Mouse (Mus musculus): ENCODE results near the gene Iffo2. TPM values are rescaled to one million over a fixed set of nuclear protein-coding genes. Genes with fewer than 3 reads are reported as not detected.

Iffo2 gene
- total RNA-seq, 1 experiment from 2014 or later = 11.7 TPM

DNA sequence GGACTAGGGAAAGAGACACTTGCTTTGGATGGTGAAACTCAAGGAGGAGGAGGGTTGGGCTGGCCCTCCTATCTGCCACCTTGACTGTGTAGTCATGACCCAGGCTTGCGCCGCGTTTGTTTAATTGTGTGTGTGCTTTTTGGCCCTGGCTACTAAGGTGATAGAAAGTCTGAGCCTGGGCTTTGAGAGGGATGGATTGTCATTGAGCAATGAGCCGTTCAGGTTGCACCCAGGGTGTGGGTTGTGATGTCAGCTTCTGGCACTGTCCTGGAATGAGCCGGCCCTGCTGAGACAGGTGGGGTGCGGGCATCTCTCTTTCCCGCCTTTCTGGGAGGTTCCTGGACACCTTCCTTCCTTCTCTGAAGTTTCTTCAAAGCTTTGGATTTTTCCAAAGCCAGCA is 46.7 kb downstream of the Iffo2 start:
- ATAC-seq (replicated peaks; ENCODE audit: insufficient number of reproducible peaks, low FRiP score, low TSS enrichment, poor library complexity, severe bottlenecking) = no peak

GRCm38 (mm10) chr4:139578389-139578788 is 48.0 kb downstream of the Iffo2 start:
- no peak for ATAC-seq (replicated peaks; ENCODE audit: insufficient number of reproducible peaks, low FRiP score, low TSS enrichment, poor library complexity, severe bottlenecking)

DNA sequence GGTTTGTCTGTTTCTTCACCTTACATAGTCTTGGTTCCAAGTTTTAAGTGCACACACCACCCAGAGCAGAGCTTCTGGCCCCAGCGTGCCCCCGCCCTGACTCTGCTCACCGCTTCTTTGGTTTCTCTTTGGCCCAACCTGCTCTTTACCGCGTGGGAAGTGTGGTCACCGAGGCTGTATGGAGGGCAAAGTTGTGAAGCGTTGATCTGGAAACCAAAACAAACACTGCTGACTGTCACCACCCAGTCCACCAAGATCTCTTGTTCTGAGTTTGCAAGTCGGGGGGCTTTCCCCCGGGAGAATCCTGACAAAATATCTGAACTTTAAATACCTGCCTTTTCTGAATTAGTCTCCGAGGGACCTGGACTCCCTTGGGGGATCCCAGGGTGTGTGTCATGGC is 48.7 kb downstream of the Iffo2 start:
- no peak for ATAC-seq (replicated peaks; ENCODE audit: insufficient number of reproducible peaks, low FRiP score, low TSS enrichment, poor library complexity, severe bottlenecking)

DNA sequence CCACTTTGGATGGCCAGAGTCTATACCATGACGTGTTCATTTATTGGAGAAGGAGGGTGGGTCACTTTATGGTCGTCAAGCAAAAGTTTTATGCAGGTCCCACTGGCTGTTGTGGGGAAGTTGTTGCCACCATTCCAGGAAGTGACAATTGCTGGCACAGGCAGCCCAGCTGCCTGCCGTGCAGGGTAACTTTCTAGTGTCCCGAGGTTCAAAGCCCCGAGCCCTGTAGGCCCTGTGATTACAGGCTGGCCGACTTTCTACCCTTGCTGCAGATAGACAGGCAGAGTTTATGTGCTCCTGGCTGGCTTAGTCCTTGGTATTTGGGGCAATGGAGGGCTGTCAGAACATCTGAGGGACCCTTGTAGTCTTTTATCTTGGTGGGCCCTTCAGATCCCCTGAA is 49.1 kb downstream of the Iffo2 start:
- 0 out of 2 replicates have a peak, but pooled peaks have one; percentile 12 for ATAC-seq (replicated peaks; ENCODE audit: insufficient number of reproducible peaks, low FRiP score, low TSS enrichment, poor library complexity, severe bottlenecking)

DNA sequence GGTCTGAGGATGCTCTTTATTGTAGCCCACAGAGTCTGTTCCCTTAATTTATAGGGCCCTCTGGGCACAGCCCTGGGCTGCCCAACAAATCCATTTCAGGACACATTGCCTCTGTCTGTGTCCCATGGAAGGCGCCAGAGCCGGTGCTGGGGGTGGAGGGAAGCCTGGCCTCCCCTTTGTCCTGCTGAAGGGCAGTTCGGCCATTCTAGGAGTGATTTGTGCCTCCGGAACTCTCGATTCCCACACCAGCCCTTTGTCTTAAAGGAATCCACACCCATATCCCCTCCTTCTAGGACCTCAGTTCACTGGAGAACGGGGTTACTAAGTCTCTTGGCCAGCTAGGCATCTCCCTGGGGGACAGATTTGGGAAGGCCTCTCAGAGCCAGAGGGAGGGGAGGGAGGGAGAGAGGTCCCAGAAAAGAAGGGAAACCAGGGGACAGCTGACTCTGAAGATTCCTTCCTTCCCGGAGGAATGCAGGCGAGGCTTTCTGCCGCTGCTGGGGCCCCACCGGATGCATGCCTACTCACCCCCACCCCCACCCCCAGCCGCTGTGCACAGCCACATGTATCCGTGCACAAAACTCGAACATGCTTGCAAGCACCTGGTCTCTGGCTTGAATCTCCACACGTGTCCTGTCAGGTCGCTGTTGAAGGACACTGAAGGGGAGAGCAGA is 50.5 kb downstream of the Iffo2 start:
- no peak for ATAC-seq (replicated peaks; ENCODE audit: insufficient number of reproducible peaks, low FRiP score, low TSS enrichment, poor library complexity, severe bottlenecking)

- ATAC-seq (replicated peaks; ENCODE audit: insufficient number of reproducible peaks, low FRiP score, low TSS enrichment, poor library complexity, severe bottlenecking) = no peak
Observed at GRCm38 (mm10) chr4:139581427-139582051, 51.2 kb downstream of the Iffo2 start.

- ATAC-seq (replicated peaks; ENCODE audit: insufficient number of reproducible peaks, low FRiP score, low TSS enrichment, poor library complexity, severe bottlenecking) = no peak
Observed at GRCm38 (mm10) chr4:139582346-139582745, 52.0 kb downstream of the Iffo2 start.

DNA sequence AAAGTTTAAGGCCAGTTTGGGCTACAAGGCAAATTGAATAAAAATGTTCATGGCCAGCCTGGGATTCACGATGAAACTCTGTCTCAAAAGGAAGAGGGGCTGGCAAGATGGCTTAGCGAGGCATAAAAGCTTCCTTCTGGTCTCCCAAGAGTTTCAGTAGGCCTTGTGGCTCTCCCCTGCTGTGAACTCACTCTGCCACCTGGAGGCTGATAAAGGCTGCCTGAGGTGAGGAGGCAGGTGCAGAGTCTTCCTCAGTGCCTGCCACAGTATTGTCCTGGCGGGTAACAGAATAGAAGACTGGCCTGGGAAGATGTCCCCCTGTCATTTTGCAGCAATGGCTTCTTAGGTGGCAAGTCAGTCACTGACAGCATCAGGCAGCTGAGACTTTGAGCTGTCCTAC is 52.6 kb downstream of the Iffo2 start:
- ATAC-seq (replicated peaks; ENCODE audit: insufficient number of reproducible peaks, low FRiP score, low TSS enrichment, poor library complexity, severe bottlenecking) = no peak

DNA sequence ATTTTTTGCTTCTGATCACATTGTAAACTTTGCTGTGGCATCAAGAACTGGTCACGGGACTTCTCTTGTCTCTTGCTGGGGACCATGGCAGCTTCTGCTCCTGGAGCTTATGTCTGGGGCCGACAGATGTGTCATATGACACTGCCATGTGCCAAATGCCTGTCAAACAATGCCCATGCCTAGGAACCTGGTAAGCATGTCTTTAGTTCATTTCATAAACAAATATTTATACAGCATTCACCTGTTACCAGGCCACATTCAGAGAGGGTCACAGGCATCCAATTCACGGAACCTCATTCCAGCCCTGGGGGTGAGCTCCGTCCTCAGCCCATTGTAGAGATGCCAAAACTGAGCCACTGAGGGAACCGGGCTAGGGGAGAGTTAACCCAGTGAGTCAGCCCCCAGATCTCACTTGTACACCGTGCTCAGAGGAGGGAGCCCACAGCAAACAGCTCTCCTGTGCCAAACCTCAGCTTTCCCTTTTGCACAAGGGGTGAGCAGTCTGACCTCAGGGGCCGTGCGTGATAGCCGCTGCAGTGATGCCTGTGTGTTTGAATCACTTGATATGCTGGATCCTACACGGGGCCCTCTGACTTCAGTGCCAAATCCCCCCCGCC is 53.4 kb downstream of the Iffo2 start:
- ATAC-seq (replicated peaks; ENCODE audit: insufficient number of reproducible peaks, low FRiP score, low TSS enrichment, poor library complexity, severe bottlenecking) = no peak

- no peak for ATAC-seq (replicated peaks; ENCODE audit: insufficient number of reproducible peaks, low FRiP score, low TSS enrichment, poor library complexity, severe bottlenecking)
Observed at GRCm38 (mm10) chr4:139584704-139585103, 54.4 kb downstream of the Iffo2 start.

DNA sequence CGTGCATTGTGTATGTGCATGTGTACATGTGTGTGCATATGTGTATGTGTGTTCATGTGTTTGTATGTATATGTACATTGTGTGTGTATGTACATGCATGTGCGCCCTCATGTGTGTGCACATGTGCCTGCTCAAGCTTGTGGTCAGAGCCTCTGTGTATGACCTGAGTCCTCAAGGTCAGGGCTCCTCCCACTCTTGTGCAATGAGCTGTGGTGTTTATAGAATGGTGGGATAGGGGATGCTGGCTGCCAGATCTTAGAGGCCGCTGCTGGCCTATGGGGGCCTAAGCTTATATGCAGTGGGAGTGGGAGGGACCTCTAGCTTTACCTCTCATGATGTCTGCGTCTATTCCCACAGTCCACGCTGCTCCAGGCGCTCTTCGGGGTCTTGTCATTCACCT is 55.4 kb downstream of the Iffo2 start:
- ATAC-seq (replicated peaks; ENCODE audit: insufficient number of reproducible peaks, low FRiP score, low TSS enrichment, poor library complexity, severe bottlenecking) = no peak

DNA sequence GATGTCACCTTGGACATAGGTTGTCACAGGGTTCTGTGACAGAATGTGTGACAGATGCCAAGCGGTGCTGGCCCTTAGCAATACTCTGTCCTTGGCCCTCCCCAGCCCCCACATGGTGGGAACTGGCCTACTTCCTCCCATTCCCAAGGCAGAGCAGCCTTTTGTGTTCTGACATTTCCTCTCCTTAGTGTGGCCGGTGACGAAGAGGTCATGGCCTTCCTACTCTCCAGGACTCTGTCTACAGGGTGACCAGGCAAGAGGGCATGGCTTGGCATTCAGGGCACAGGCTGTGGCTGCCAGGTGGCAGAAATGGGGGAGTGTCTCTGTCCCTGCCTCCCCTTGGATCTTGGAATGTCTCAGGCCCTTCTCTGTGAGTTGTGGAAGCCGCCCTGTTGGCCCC is 57.0 kb downstream of the Iffo2 start:
- ATAC-seq (replicated peaks; ENCODE audit: insufficient number of reproducible peaks, low FRiP score, low TSS enrichment, poor library complexity, severe bottlenecking) = no peak

GRCm38 (mm10) chr4:139587773-139588172 is 57.4 kb downstream of the Iffo2 start:
- no peak for ATAC-seq (replicated peaks; ENCODE audit: insufficient number of reproducible peaks, low FRiP score, low TSS enrichment, poor library complexity, severe bottlenecking)

DNA sequence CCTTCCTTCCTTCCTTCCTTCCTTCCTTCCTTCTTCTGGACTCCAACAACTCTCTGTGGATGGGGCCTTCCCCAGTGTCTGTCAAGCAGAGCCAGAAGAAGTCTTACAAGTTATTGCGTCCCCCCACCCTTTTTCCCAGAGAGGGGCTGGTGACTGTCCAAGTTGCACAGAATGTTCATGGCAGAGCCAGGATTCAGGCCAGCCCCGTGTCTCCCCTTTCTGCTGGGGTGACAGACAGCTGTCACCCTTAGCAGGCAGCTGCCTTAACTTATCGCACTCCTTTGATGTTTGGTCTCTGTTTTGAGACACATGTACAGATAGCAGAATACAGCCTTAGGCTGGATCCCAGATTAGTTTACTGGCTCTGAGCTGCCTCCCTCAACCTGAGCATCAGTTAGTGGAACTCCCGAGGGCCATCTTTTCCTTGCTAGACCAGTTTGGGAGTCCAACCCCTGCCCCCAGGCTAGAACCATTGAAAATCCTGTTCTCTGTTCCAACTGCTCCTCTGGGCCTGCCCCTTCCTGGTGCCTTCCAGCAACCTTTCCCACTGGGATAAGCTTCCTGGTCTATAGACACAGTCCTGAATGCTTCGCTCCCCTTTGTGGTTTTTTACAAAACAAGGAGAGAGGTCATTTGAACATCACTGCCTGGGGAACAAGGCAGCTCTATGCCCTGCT is 59.1 kb downstream of the Iffo2 start:
- no peak for ATAC-seq (replicated peaks; ENCODE audit: insufficient number of reproducible peaks, low FRiP score, low TSS enrichment, poor library complexity, severe bottlenecking)

DNA sequence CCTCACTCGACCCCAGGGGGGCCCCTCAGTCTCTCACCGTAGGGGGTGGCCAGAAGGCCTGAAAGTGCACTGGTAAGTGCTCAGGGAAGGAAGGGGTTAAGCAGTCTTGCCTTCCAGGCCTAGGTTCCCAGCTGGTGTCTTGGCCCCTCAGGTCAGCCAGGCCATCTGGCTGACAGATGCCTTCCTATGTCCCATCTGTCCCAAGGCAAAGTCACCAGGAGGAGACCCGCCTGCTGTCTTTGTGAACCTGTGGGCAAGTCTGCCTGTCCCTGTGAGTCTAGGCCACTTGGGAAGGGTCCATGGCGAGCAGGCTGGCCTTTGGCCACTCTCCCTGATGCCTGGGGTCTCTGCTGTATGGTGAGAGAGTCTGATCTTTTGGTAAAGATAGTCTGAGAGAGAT is 60.1 kb downstream of the Iffo2 start:
- ATAC-seq (replicated peaks; ENCODE audit: insufficient number of reproducible peaks, low FRiP score, low TSS enrichment, poor library complexity, severe bottlenecking) = no peak

DNA sequence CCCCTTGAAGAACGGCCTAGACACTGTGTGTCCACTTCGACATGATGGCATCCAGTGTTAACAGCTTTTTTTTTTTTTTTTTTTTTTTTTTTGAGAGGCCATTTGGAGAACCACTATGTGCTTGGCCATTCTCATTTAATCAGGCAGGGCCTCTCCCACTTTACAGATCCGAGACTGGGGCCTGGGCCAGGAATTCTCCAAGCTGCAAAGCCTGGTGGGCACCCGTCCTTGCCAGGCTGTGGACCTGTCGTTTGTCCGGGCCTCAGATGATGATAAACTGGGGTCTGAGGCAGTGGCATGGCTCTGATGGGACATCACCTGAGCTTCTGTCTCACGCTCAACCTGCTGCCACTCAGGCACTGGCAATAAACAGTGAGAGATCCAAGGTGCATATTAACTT is 62.5 kb downstream of the Iffo2 start:
- ATAC-seq (replicated peaks; ENCODE audit: insufficient number of reproducible peaks, low FRiP score, low TSS enrichment, poor library complexity, severe bottlenecking) = no peak

GRCm38 (mm10) chr4:139593383-139593782 is 63.0 kb downstream of the Iffo2 start:
- no peak for ATAC-seq (replicated peaks; ENCODE audit: insufficient number of reproducible peaks, low FRiP score, low TSS enrichment, poor library complexity, severe bottlenecking)

DNA sequence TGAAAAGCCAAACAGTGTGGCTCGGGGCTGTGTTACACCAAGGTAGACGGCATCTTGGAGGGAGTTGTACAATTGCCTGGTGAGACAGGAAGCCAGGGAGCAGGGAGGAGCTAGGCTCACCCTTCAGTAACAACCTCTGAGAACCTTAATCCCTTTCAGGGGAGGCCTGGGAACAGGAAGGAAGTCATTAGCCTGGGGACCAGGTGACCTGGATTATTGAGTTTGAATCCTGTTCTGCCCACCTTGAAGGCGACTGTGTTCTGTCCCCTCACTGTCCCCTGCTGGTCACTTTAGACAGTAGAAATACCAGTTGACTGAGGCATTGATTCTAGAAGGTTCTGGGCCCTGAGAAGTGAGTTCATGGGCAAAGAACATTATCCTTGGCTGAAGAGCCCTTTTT is 63.7 kb downstream of the Iffo2 start:
- ATAC-seq (replicated peaks; ENCODE audit: insufficient number of reproducible peaks, low FRiP score, low TSS enrichment, poor library complexity, severe bottlenecking) = no peak

DNA sequence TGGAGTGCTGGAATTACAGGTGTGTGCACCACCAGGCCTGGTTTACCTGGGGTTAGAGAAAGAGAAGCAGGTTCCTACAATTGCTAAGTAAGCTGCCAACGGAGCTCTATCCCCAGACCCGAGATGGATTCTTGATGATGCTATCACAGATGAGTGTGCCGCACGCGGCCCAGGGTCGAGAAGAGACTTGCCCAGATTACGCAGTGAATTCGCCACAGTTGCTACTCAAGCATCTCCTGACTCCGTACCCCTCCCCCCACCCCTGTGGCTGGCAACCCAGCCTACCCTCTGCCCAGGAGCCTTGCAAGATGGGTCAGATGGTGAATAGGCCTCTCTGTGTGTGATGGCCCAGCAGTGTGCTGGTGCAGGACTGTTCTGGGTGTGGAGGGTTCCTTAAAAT is 66.4 kb downstream of the Iffo2 start:
- ATAC-seq (replicated peaks; ENCODE audit: insufficient number of reproducible peaks, low FRiP score, low TSS enrichment, poor library complexity, severe bottlenecking) = no peak

All from monocyte, adult 5-6 weeks (primary cell).